Mouse (Mus musculus) thymus, adult 2 months (tissue): ENCODE data around the gene Cyp3a13.

Experiments used
- CTCF ChIP-seq: fragments of 200-500 bp; IDR thresholded peaks from 2 replicates; pipeline ENCODE4 v1.5.1; 2012; ENCODE audit warnings: mild to moderate bottlenecking, control low read depth, low read length, moderate library complexity, borderline replicate concordance; ENCODE audit not compliant: control insufficient read depth, poor library complexity, insufficient read depth; ENCODE audit errors: extremely low read depth
- POLR2A ChIP-seq: fragments of 200-500 bp; IDR thresholded peaks from 2 replicates; pipeline ENCODE4 v1.6.1; 2012; ENCODE audit warnings: mild to moderate bottlenecking, low read length, control low read depth, moderate library complexity; ENCODE audit not compliant: control insufficient read depth, poor library complexity, insufficient read depth; ENCODE audit errors: extremely low read depth

DNA sequence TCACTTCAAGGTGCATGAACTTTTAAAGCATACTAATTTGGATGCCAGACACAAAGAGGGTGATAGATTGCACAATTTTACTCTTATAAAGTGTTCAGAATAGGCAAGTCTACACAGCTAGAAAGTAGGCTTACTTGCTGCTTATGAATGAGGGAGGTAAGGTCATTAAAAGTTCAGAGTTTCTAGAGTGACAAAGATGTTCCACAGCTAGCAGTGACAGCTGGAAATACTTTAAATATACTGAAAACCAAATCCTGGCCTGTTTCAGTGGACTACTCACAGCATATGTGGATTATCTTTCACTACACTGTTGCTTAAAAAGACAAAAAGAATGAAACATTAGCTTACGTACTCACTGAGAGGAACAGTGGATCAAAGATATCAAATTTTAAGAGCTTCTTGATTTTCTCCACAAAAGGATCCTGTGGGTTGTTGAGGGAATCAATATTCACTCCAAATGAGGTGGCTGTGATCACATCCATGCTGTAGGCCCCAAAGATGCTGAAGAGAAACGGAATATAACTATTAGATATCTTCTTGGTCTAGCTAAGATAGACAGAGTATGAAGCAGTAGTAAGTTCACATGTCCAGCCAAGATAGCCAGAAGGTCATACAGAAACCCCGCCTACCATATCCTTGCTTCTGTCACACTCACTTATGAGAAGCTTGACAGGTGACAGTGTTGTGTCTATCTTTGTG, 11.7 kb downstream of the Cyp3a13 start:
- TF ChIP-seq CTCF (no peak), POLR2A (no peak)
